Mouse (Mus musculus): ENCODE measurements around the gene Ski. TPM values are rescaled to one million over a fixed set of nuclear protein-coding genes. Genes with fewer than 3 reads are reported as not detected.

Ski gene
- polyA plus RNA-seq, 1 experiment from 2014 or later = 11.3 TPM

- H3K27ac ChIP-seq = peak overlapping the region; percentile 58; the same call in 1 of the 2 replicates
These were observed 104.1 kb downstream of the Ski start for GRCm38 (mm10) chr4:155118278-155118677.

DNA sequence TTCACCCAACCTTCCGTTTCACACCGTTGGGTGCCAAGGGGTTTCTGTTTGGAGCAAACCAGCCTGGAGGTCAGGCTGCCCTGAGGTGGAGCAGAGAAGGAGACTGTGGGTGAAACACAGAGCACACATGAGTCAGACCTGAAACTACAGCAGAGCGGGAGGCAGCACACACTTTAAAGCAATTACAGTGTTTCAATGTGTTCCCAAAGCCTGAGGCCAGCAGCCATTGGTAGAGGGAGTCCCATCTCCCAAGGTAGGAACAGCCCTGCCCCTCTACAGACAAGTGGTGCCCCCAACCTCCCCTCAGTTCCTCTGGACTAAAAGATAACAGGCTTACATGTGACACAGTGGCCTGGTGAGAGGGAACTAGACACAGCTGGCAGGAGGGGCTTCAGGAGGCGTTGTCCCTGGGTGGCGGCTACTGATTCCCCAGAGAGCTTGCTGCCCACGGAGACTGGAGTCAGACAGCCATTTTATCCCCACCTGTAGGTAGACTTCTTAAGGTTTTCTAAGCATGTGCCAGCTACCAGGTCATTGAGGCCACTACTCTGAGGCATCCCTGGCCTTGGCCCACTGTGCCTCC lies 104.9 kb downstream of the Ski start:
- no peak overlapping the region for H3K9ac ChIP-seq
- WGBS = 85% methylated on average over 6 of the region's 6 CpGs

More at GRCm38 (mm10) chr4:155118278-155118677, 104.1 kb downstream of the Ski start:
- no peaks in the 10 kb centered on the region for H3K9me3 ChIP-seq (replicated peaks)
- no peaks in the 10 kb centered on the region for H3K27me3 ChIP-seq
- H3K36me3 ChIP-seq (ENCODE audit: poor library complexity, severe bottlenecking) = no peaks in the 10 kb centered on the region
- no peak overlapping the region for H3K4me2 ChIP-seq
- H3K9ac ChIP-seq = no peak overlapping the region
- H3K4me1 ChIP-seq = peaks cover 43% of the 10 kb centered on the region
- H3K4me3 ChIP-seq = no peak overlapping the region
- ATAC-seq = no peak
- 56% methylated on average over 10 of the region's 10 CpGs for WGBS

GRCm38 (mm10) chr4:155116607-155117006 lies 105.8 kb downstream of the Ski start:
- no peaks in the 10 kb centered on the region for H3K27me3 ChIP-seq
- no peak overlapping the region for H3K9ac ChIP-seq
- no peak overlapping the region for H3K4me2 ChIP-seq
- 91% methylated on average over 4 of the region's 4 CpGs for WGBS
- H3K27ac ChIP-seq = no peak overlapping the region
- no peak for ATAC-seq
- H3K9me3 ChIP-seq (replicated peaks) = no peaks in the 10 kb centered on the region
- peaks cover 27% of the 10 kb centered on the region for H3K4me1 ChIP-seq
- H3K36me3 ChIP-seq (ENCODE audit: poor library complexity, severe bottlenecking) = no peaks in the 10 kb centered on the region
- H3K4me3 ChIP-seq = no peak overlapping the region

More for the DNA sequence above, 104.9 kb downstream of the Ski start:
- peaks cover 36% of the 10 kb centered on the region for H3K4me1 ChIP-seq
- H3K36me3 ChIP-seq (ENCODE audit: poor library complexity, severe bottlenecking) = no peaks in the 10 kb centered on the region
- ATAC-seq = no peak
- no peak overlapping the region for H3K4me2 ChIP-seq
- no peak overlapping the region; the same call in 1 of the 2 replicates for H3K27ac ChIP-seq
- H3K4me3 ChIP-seq = no peak overlapping the region
- H3K9me3 ChIP-seq (replicated peaks) = no peaks in the 10 kb centered on the region
- no peaks in the 10 kb centered on the region for H3K27me3 ChIP-seq

GRCm38 (mm10) chr4:155113766-155114410 lies 108.5 kb downstream of the Ski start:
- Histone ChIP-seq H3K4me2 (no peak overlapping the region), H3K9ac (no peak overlapping the region), H3K4me3 (no peak overlapping the region), H3K4me1 (peaks cover 15% of the 10 kb centered on the region), H3K36me3 (ENCODE audit: poor library complexity, severe bottlenecking) (no peaks in the 10 kb centered on the region), H3K9me3 (replicated peaks) (no peaks in the 10 kb centered on the region), H3K27me3 (no peaks in the 10 kb centered on the region), H3K27ac (no peak overlapping the region)
- WGBS = 63% methylated on average over 8 of the region's 8 CpGs
- no peak for ATAC-seq

DNA sequence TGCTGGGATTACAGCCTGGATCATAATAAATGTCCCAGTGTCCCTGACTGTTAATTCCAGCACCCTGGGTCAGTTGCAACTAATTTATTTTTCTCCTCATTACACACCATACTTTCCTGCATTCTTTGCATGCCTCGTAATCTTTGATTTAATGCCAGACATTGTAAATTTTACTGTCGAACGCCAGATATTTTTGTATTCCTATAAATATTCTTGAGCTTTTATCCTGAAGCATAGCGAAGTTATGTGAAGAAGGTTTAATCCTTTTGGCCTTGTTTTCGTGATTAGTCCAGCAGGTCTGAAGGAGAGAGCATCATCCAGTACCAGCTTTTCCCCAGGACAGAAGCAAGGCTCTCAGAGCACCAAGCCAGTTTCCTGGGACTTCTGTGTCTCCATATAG lies 112.9 kb downstream of the Ski start:
- no peak overlapping the region for H3K9ac ChIP-seq
- no peak for ATAC-seq
- WGBS = 84% methylated on average over 5 of the region's 5 CpGs
- H3K4me2 ChIP-seq = no peak overlapping the region
- no peak overlapping the region for H3K27ac ChIP-seq
- no peaks in the 10 kb centered on the region for H3K9me3 ChIP-seq (replicated peaks)
- no peaks in the 10 kb centered on the region for H3K27me3 ChIP-seq
- H3K36me3 ChIP-seq (ENCODE audit: poor library complexity, severe bottlenecking) = no peaks in the 10 kb centered on the region
- no peaks in the 10 kb centered on the region for H3K4me1 ChIP-seq
- H3K4me3 ChIP-seq = no peak overlapping the region

GRCm38 (mm10) chr4:155107886-155108285 lies 114.5 kb downstream of the Ski start:
- H3K27ac ChIP-seq = no peak overlapping the region
- ATAC-seq = no peak
- no peaks in the 10 kb centered on the region for H3K9me3 ChIP-seq (replicated peaks)
- H3K4me3 ChIP-seq = no peak overlapping the region
- H3K4me2 ChIP-seq = no peak overlapping the region
- H3K9ac ChIP-seq = no peak overlapping the region
- no peaks in the 10 kb centered on the region for H3K36me3 ChIP-seq (ENCODE audit: poor library complexity, severe bottlenecking)
- H3K27me3 ChIP-seq = no peaks in the 10 kb centered on the region
- 97% methylated on average over 4 of the region's 4 CpGs for whole genome bisulfite sequencing
- no peaks in the 10 kb centered on the region for H3K4me1 ChIP-seq

Other genes starting within 250 kb of the Ski start
- gene Plch2, start 165.8 kb downstream of the Ski start, polyA plus RNA-seq (2015; fragmentation: Nextera tagmentation; extraction: Ambion mirVana) = 5.9 and 6.3 TPM in 2 replicates
- 18.5 and 22.8 TPM in 2 replicates for gene Pex10, start 155.6 kb downstream of the Ski start, polyA plus RNA-seq (2015; fragmentation: Nextera tagmentation; extraction: Ambion mirVana)
- 125 and 130 TPM in 2 replicates for gene Rer1, start 136.2 kb downstream of the Ski start, polyA plus RNA-seq (2015; fragmentation: Nextera tagmentation; extraction: Ambion mirVana)
- 7.4 and 9.4 TPM in 2 replicates for gene Morn1, start 136.0 kb downstream of the Ski start, polyA plus RNA-seq (2015; fragmentation: Nextera tagmentation; extraction: Ambion mirVana)
- 90.3 and 93.2 TPM in 2 replicates for gene Faap20, start 27.2 kb upstream of the Ski start, polyA plus RNA-seq (2015; fragmentation: Nextera tagmentation; extraction: Ambion mirVana)
- 33.2 and 42.1 TPM in 2 replicates for gene Prkcz, start 138.8 kb upstream of the Ski start, polyA plus RNA-seq (2015; fragmentation: Nextera tagmentation; extraction: Ambion mirVana)
- gene Gabrd, start 175.5 kb upstream of the Ski start, polyA plus RNA-seq (2015; fragmentation: Nextera tagmentation; extraction: Ambion mirVana) = 0.31 and 0.35 TPM in 2 replicates
- gene Cfap74, start 186.6 kb upstream of the Ski start, polyA plus RNA-seq (2015; fragmentation: Nextera tagmentation; extraction: Ambion mirVana) = 4.3 and 4.9 TPM in 2 replicates
- gene Tmem52, start 246.5 kb upstream of the Ski start, polyA plus RNA-seq (2015; fragmentation: Nextera tagmentation; extraction: Ambion mirVana) = 0.18 TPM in 1 of 2 replicates, not detected in the other